Mouse (Mus musculus): Measurements from ENCODE around the gene Prim2. TPM values are rescaled to one million over a fixed set of nuclear protein-coding genes. Genes with fewer than 3 reads are reported as not detected.
"Not testable (repeated sequence)": the region's sequence is repeated elsewhere in the genome, so short reads cannot be mapped to it uniquely, and the experiment has no call there.

Gene Prim2
- total RNA-seq, 2 experiments from 2014 or later = 77.0 to 90.7 TPM

DNA sequence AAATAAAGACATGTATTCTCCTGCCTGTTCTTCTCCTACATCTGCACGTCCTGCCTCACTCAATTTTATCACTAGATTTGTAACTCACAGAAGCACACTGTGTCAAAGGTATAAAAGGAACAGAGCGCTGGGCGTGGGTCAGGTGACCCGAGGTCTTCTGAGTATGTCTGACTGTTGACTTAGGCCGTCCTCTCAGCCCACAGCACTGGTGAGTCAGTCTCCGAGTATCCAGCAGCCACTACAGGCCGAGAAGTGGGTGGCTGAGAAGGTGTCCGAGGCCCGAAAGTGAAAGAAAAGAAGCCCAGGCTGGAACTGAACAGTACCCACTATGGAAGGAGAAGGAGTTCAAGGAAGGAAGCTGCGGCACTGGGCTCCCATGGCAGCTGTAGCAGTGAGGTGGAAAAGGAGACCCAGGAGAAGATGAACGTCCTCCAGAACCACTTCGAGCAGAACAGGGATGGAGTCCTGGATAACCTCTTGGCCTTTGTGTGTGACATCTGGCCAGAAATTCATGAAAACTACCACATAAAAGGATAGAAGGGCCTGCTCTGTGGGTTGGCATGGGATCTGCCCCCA lies 11.9 kb downstream of the Prim2 start:
- no peak for ATAC-seq (replicated peaks; ENCODE audit: poor library complexity, severe bottlenecking)

DNA sequence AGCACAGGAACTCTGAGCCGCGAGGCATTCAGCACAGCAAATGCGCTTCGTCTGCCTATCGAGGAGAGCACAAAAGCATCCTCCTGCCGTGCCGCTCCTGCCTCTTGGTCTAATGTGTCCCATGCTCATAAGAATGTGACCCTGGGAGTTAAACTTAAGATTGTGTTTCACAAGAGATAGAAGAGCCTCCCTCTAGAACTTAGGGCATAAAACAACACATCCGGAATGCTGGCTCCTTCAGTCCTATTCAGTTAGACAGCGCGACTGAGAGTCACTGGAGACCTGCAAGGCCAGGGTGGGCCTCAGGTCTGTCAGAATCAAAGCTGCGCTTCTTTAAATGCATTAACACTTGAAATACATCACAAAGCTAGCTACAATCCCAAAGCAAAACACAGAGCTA lies 18.7 kb downstream of the Prim2 start:
- ATAC-seq (replicated peaks; ENCODE audit: poor library complexity, severe bottlenecking) = no peak

DNA sequence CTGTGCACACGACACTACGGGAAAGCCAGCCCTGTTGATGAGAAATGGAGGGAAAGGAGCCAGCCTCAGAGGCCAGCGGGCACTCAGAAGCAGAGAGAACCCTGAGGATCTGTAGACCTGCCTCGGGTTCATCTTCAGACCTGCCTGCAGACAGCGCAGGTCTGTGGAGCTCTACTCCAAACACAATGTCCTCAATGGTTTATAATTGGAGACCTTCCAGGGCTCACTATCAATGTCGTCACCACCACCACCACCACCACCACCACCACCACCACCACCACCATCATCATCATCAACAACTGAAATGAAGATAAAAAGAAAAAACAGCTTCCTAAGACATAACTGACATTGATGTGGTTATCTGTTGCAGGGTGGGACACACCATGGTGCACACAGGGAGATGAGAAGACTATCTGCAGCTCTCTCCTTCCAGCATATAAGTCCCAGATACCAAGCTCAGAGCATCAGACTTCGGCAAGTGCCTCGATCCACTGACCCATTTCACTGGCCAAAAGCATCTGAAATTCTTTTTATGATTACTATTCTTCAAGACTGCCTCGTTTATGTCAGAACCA lies 20.0 kb downstream of the Prim2 start:
- no peak for ATAC-seq (replicated peaks; ENCODE audit: poor library complexity, severe bottlenecking)

DNA sequence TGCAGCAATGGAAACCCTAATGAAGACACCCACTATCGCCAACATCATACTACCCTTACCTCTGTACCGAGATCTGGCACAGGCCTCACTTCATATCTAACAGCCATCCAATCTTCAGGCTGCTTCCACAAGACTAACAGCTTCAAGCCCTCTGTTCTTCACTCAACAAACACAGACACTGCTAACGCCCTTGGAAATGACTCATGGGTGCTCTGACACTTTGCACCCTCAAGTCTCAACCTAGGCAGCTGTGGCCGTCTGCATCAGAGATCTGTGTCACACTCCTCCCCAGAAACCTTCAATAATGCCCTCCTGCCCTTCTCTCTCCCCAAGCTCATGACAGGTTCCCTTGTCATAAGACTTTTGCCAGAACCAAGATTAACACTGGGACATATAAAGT lies 20.6 kb downstream of the Prim2 start:
- no peak for ATAC-seq (replicated peaks; ENCODE audit: poor library complexity, severe bottlenecking)

DNA sequence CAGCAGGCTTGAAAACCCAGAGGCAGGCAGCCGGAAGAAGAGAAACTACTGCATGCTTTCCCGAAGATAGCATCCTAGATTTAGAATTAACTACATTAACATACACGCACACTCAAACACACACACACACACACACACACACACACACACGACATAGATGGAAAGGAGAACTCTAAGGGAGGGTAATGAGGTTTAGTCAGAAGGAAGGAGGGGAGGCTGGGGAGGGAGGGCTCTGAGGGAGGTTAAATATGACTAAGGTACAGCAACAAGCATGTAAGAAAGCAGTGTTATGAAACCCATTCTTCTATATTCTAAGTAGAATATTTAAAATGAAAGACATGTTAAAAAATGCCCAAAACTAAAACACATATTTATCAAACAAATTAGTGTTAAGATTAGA lies 21.9 kb downstream of the Prim2 start:
- no peak for ATAC-seq (replicated peaks; ENCODE audit: poor library complexity, severe bottlenecking)

DNA sequence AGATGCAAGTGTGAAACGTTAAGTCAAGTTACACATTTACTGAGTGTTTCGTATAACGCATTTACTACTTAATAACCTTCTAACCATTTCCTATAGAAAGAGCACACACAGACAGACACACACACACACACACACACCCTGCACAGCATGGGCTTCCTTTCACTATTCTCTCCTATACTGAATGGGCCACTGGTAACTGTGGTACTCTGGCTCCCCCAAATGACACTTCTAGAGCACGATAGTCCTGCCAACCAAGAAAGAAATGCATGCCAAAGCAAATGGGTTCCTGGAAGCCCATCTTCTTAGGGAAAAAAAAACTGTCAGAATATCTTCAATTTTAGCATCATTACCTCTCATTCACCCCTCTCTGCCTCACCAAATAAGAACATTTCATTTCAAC lies 22.4 kb downstream of the Prim2 start:
- no peak for ATAC-seq (replicated peaks; ENCODE audit: poor library complexity, severe bottlenecking)

- no peak for ATAC-seq (replicated peaks; ENCODE audit: poor library complexity, severe bottlenecking)
Measured at GRCm38 (mm10) chr1:33645689-33646088, 23.9 kb downstream of the Prim2 start.

DNA sequence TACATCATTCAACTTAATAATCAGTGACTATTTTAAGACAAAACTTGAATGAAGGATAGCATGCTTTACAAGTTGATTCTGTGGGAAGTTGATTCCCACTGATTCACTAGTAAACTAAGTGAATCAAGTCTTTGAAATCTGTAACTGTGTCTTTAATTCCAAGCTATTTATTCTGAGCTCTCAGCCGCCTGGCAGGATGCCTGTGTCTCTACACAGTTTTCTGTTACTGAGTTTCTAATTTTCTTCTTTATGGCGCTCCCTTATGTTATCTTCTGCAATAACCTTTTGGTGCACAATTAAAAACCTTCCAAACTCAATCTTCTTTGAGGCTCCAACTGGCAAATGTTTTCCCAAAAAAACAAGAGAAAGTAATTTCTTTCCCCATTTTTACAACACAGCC lies 28.5 kb downstream of the Prim2 start:
- no peak for ATAC-seq (replicated peaks; ENCODE audit: poor library complexity, severe bottlenecking)

GRCm38 (mm10) chr1:33640089-33640488 lies 29.5 kb downstream of the Prim2 start:
- no peak for ATAC-seq (replicated peaks; ENCODE audit: poor library complexity, severe bottlenecking)

DNA sequence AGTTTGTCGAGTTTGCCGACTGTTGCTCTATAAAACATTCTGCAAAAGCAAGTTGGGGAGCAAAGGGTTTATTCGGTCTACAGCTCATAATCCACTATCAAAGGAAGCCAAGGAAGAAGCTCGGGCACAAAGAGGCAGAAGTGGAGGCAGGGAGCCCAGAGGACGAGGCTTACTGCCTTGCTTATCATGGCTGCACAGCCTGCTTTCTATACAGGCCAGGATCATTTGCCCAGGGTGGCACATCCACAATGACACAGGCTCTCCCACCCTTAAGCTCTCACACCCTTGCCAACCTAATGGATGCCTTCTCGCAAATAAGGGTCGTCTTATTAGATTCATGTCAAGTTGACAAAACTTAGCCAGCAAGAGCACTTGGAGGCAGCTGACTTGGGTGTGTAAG lies 30.4 kb downstream of the Prim2 start:
- no peak for ATAC-seq (replicated peaks; ENCODE audit: poor library complexity, severe bottlenecking)

GRCm38 (mm10) chr1:33637827-33638226 lies 31.8 kb downstream of the Prim2 start:
- ATAC-seq (replicated peaks; ENCODE audit: poor library complexity, severe bottlenecking) = no peak

DNA sequence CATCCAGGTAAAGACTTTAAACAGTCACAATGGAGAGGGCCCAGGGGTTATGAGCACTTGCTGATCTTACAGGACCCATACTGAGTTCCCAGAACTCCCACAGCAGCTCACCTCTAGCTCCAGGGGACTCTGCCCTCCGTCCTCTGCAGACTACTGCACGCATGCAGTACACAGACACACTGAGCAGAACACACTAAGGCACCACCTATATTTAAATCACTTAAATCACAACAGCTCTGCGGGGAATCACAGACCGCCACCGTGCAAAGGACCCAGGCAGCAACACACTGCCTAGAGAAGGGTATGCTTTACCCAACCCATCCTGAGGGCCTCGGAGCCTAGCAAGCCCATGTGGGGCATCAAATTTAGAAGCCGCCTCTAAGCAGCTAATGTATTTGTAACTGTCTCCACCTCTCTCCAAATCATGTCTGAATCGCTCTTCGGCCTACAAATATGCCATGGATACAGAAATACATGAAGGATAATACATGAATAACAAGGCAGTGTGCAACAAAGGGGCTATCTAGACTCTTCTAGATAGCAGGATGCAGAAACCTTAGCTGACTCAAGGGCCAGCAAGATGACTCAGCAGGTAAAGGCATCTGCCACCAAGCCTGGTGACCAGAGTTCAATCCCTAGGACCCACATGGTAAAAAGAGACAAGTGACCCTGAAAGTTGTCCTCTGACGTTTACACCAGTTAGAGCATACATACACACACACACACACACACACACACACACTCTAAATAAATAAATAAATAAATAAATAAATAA lies 33.0 kb downstream of the Prim2 start:
- ATAC-seq (replicated peaks; ENCODE audit: poor library complexity, severe bottlenecking) = no peak

- ATAC-seq (replicated peaks; ENCODE audit: poor library complexity, severe bottlenecking) = not testable (repeated sequence)
Measured at GRCm38 (mm10) chr1:33631002-33631618, 38.5 kb downstream of the Prim2 start.

- no peak for ATAC-seq (replicated peaks; ENCODE audit: poor library complexity, severe bottlenecking)
Measured at GRCm38 (mm10) chr1:33627803-33628202, 41.8 kb downstream of the Prim2 start.

- ATAC-seq (replicated peaks; ENCODE audit: poor library complexity, severe bottlenecking) = no peak
Measured at GRCm38 (mm10) chr1:33627070-33627469, 42.5 kb downstream of the Prim2 start.

GRCm38 (mm10) chr1:33624900-33625299 lies 44.7 kb downstream of the Prim2 start:
- ATAC-seq (replicated peaks; ENCODE audit: poor library complexity, severe bottlenecking) = no peak

DNA sequence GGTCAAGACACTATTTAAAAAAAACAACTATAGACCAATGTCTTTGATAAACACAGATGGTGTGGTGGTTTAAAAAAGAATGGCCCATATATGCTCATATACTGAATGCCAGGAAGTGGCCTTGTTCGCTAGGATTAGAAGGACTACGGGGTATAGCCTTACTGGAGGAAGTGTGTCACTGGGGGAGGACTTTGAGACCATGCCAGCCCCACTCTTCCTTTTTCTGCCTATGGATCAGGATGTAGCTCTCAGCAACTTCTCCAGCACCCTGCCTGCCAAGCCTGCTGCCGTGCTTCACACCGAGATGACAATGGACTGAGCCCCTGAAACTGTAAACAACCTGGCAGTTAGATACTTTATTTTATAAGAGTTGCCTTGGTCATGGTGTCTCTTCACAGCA lies 45.2 kb downstream of the Prim2 start:
- ATAC-seq (replicated peaks; ENCODE audit: poor library complexity, severe bottlenecking) = no peak

DNA sequence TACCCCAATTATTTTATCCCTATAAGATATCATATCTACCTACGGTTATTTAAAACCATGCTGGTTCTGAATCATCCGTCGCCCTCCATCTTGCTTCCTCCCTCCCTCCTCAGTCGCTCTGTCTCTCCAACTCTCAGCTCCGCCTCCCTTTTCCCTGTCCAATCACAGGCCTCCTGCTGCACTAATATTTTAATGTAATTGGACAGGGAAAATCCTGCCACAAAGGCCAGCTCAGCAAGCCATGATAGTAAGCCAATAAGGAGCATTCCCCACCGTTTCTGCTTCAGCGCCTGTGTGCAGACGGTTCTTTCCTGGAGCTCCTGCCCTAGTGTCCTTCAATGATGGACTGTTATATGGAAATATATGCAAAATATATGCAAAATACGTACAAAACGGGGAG lies 47.8 kb downstream of the Prim2 start:
- no peak for ATAC-seq (replicated peaks; ENCODE audit: poor library complexity, severe bottlenecking)

GRCm38 (mm10) chr1:33620091-33620788 lies 49.4 kb downstream of the Prim2 start:
- ATAC-seq (replicated peaks; ENCODE audit: poor library complexity, severe bottlenecking) = no peak

GRCm38 (mm10) chr1:33616642-33617041 lies 53.0 kb downstream of the Prim2 start:
- not testable (repeated sequence) for ATAC-seq (replicated peaks; ENCODE audit: poor library complexity, severe bottlenecking)

DNA sequence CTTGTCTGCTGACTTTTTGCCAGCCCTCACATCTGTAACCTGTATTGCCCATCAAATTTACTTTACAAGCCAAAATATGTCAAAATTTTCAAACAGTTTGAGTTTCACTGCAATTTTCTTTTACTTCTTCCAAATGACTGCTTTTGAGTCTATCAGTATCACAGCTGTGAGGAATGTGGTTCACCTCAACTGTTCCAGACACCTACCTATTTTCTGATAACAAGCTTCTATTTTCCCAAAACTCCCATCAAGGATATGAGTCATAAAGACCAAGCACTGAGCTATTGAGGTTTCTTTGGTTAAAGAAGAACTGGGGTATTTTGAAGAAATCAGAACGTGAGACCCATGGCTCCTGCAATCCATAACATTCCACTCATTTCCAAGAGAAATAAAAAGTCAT lies 57.5 kb downstream of the Prim2 start:
- ATAC-seq (replicated peaks; ENCODE audit: poor library complexity, severe bottlenecking) = no peak
